Mouse (Mus musculus): ENCODE data around the gene Nrip2.

DNA sequence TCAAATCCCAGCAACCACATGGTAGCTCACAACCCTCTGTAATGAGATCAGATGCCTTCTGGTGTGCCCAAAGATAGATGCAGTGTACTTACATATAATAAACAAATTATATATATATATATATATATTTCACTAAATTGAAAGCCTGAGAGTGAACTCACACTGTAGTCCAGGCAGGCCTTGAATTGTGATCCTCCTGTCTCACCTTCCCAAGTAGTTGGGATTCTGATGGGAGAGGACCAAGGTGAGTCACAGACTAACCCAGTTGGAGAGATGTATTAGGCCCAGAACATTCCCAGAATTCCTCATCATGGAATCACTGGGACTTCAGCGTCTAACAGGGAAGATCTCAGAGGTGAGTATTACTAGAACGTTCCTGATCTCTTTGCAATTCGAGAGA, at the start of gene Nrip2:
- TF ChIP-seq CTCF (IDR thresholded peaks at IDR 0.05; ENCODE audit: insufficient read depth, low read length) (no peak), POLR2A (IDR thresholded peaks at IDR 0.05; ENCODE audit: borderline replicate concordance, extremely low read depth, low read depth, low read length) (no peak)

Measured in lung, adult 2 months (tissue).